Mouse (Mus musculus): Measurements from ENCODE around the gene 2210408I21Rik. TPM values are rescaled to one million over a fixed set of nuclear protein-coding genes. Genes with fewer than 3 reads are reported as not detected.

Gene 2210408I21Rik
- polyA plus RNA-seq, 1 experiment from 2014 or later, result 2.8 TPM

DNA sequence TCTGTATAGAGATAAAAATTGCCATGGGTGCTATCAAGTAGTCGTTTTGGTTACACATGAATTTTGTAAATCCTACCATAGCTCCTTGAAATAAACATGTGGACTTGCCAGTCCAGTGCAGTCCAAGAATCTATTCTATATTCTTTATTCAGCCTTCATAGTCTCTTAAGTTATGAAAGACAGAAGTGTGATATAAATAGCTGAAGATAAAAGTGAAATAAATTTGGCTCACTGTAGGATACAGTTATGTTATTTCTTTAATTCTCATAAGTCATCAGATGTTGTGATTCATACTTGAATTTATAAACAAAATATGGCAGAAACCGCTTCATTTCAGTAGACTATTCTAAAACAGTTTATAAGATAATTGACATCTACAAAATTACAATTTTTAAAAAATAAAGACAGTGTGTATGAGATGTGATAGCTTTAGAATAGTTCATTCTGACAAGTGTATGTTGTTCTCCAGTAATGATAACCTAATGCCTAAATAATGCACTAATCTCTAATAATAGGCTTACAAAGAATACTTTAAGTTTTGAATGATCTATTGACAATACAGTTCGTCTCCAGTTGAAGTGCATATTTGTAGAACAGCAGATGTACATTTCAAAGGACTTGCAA, 127.5 kb downstream of the 2210408I21Rik start:
- Histone ChIP-seq H3K9me3 (ENCODE audit: control insufficient read depth) (no peaks in the 10 kb centered on the region), H3K9ac (ENCODE audit: low read depth, low read length) (no peak overlapping the region), H3K27me3 (replicated peaks; ENCODE audit: control insufficient read depth, insufficient read depth, low read length) (no peaks in the 10 kb centered on the region), H3K4me1 (replicated peaks; ENCODE audit: control insufficient read depth, insufficient read depth, low read length) (no peaks in the 10 kb centered on the region), H3K36me3 (ENCODE audit: control insufficient read depth, insufficient read depth) (no peaks in the 10 kb centered on the region), H3K4me3 (ENCODE audit: low read depth, low read length) (no peak overlapping the region), H3K27ac (ENCODE audit: low read depth, low read length) (no peak overlapping the region), H3K4me2 (replicated peaks; ENCODE audit: low read depth) (no peak overlapping the region)
- 56% methylated on average over 3 of the region's 3 CpGs for WGBS
- ATAC-seq, result no peak
- no peak for TF ChIP-seq CTCF (IDR thresholded peaks at IDR 0.05; ENCODE audit: low read depth)

DNA sequence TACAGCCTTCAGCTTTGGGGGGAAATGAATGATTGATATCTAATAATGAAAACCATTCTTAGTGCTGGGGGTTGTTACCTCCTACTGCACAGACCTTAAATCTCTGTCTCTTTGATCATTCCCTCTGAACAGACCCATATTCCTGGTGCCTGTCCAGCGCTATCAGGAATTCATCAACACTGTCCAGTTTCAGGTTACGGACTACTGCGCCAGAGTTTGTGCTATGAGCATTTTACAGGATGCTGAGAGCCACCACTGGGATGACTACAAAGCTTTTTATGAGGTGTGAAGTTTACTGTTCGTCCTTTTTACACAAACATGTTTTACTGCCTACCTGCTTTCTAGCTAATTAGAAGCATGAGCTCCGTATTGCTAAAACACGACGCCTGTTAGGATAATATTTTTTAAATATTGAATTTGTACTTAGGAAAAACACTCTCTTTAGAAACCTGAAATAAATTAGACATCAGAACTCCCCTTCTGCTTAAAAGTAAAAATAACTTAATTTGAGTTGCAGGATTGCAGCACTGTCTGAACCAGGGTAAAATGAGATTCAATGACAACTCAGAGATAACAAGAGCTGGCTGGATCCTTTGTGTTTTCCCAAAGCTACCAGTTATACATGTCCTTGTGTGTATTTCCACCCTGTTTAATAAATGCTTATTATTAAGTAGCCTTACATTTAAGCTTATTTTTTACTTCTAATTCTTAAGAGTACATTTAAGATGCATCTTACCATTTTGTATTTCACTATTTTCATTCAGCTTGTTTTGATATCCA, 128.2 kb downstream of the 2210408I21Rik start:
- WGBS, result 77% methylated on average over 7 of the region's 7 CpGs

DNA sequence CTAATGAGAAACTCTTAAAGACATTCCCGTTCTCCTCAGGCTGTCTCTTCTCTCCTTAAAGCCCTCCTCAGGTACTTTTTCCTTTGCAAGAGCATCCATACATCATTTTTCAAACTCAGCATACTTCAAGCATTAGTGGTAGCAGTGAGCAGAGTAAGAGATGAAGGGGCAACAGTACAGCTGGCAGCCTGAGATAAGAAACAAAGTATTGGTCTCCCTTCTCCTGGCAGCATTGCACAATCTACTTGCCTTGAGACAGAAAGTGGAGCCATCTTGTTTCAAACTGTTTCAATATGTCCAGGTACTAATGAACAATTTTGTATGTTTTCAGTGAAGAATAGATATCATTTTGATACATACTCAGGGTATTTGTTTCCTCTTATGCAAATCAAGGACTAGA, 129.1 kb downstream of the 2210408I21Rik start:
- 73% methylated on average over 1 of the region's 1 CpGs for WGBS
- H3K27ac ChIP-seq (ENCODE audit: low read depth, low read length), result no peak overlapping the region
- TF ChIP-seq CTCF (IDR thresholded peaks at IDR 0.05; ENCODE audit: low read depth), result no peak

More for the DNA sequence above, 128.2 kb downstream of the 2210408I21Rik start:
- TF ChIP-seq CTCF (IDR thresholded peaks at IDR 0.05; ENCODE audit: low read depth), result no peak
- Histone ChIP-seq H3K27me3 (replicated peaks; ENCODE audit: control insufficient read depth, insufficient read depth, low read length) (no peaks in the 10 kb centered on the region), H3K4me2 (replicated peaks; ENCODE audit: low read depth) (no peak overlapping the region), H3K36me3 (ENCODE audit: control insufficient read depth, insufficient read depth) (no peaks in the 10 kb centered on the region), H3K9ac (ENCODE audit: low read depth, low read length) (no peak overlapping the region), H3K27ac (ENCODE audit: low read depth, low read length) (no peak overlapping the region), H3K9me3 (ENCODE audit: control insufficient read depth) (no peaks in the 10 kb centered on the region), H3K4me1 (replicated peaks; ENCODE audit: control insufficient read depth, insufficient read depth, low read length) (no peaks in the 10 kb centered on the region), H3K4me3 (ENCODE audit: low read depth, low read length) (no peak overlapping the region)
- no peak for ATAC-seq

DNA sequence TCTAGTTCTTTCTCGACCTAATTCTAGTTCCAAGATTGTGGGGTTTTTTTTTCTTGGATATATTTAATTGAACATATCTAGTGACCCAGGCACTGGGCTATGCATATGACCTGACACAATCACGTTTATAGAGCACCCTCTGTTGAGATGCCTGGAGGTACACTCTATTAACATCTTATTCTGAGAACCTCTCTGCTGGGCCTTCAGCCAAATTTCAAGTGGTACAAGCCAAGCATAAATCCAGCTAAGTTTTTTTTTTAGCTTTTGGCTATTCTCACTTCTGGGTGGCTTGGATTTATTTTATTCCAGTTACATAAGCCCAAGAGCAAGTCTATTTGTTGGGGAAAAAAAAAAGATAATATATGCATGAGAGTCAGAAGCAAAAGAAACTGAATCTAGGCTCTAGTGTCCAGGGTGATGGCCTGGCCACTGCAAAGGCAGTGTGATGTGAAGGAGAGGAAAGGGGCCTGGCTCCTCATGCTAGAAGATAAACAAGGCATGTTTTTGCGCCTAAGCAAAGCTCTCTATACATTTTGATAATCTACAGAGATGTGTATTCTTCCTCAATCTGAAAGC, 139.9 kb downstream of the 2210408I21Rik start:
- WGBS, result 65% methylated on average over 3 of the region's 3 CpGs

More for the DNA sequence above, 129.1 kb downstream of the 2210408I21Rik start:
- H3K4me3 ChIP-seq (ENCODE audit: low read depth, low read length), result no peak overlapping the region
- H3K9me3 ChIP-seq (ENCODE audit: control insufficient read depth), result no peaks in the 10 kb centered on the region
- no peak for ATAC-seq
- no peak overlapping the region for H3K9ac ChIP-seq (ENCODE audit: low read depth, low read length)
- H3K36me3 ChIP-seq (ENCODE audit: control insufficient read depth, insufficient read depth), result no peaks in the 10 kb centered on the region
- no peaks in the 10 kb centered on the region for H3K27me3 ChIP-seq (replicated peaks; ENCODE audit: control insufficient read depth, insufficient read depth, low read length)
- H3K4me1 ChIP-seq (replicated peaks; ENCODE audit: control insufficient read depth, insufficient read depth, low read length), result no peaks in the 10 kb centered on the region
- no peak overlapping the region for H3K4me2 ChIP-seq (replicated peaks; ENCODE audit: low read depth)

DNA sequence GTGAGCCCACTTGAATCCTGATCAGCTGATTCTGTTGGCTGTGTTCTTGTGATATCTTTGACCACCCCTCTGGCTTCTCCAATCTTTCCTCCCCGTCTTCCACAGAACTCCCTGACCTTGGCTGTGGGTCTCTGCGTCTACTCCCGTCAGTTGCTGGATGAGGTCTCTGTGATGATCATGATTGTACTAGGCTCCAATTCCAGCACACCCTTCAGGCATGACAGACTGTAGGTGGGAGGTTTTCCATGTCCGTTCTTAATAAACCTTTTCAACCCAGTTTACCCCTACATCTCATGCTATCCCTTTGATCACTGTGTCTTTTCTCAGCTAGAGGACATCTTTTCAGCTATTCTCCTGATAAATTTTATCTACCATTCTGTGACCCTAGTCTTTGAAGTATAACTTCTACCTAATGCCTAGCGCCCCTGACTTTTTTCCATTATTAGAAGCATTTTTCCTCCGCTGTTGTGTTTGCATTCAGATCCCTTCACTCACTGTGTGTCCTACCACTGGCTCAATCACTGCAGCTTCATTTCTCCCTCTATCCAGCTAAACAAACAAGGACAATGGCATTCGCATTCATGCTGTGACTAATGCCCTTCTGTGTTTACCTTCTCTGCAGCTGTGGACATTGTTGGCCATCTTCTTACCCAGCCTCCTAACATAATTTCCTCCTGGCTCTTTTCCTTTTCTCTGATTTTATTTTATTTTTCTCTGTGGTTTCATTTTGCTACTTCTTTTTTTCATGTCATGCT, 143.5 kb downstream of the 2210408I21Rik start:
- no peak overlapping the region for H3K9ac ChIP-seq (ENCODE audit: low read depth, low read length)
- H3K27ac ChIP-seq (ENCODE audit: low read depth, low read length), result no peak overlapping the region
- H3K4me3 ChIP-seq (ENCODE audit: low read depth, low read length), result no peak overlapping the region
- no peak for ATAC-seq
- TF ChIP-seq CTCF (IDR thresholded peaks at IDR 0.05; ENCODE audit: low read depth), result no peak
- H3K27me3 ChIP-seq (replicated peaks; ENCODE audit: control insufficient read depth, insufficient read depth, low read length), result no peaks in the 10 kb centered on the region
- H3K9me3 ChIP-seq (ENCODE audit: control insufficient read depth), result no peaks in the 10 kb centered on the region
- no peak overlapping the region for H3K4me2 ChIP-seq (replicated peaks; ENCODE audit: low read depth)
- 74% methylated on average over 7 of the region's 7 CpGs for WGBS
- H3K36me3 ChIP-seq (ENCODE audit: control insufficient read depth, insufficient read depth), result no peaks in the 10 kb centered on the region
- H3K4me1 ChIP-seq (replicated peaks; ENCODE audit: control insufficient read depth, insufficient read depth, low read length), result no peaks in the 10 kb centered on the region

More for the DNA sequence above, 139.9 kb downstream of the 2210408I21Rik start:
- H3K4me2 ChIP-seq (replicated peaks; ENCODE audit: low read depth), result no peak overlapping the region
- H3K27ac ChIP-seq (ENCODE audit: low read depth, low read length), result no peak overlapping the region
- no peaks in the 10 kb centered on the region for H3K9me3 ChIP-seq (ENCODE audit: control insufficient read depth)
- no peaks in the 10 kb centered on the region for H3K27me3 ChIP-seq (replicated peaks; ENCODE audit: control insufficient read depth, insufficient read depth, low read length)
- ATAC-seq, result no peak
- no peak for TF ChIP-seq CTCF (IDR thresholded peaks at IDR 0.05; ENCODE audit: low read depth)
- no peaks in the 10 kb centered on the region for H3K4me1 ChIP-seq (replicated peaks; ENCODE audit: control insufficient read depth, insufficient read depth, low read length)
- H3K4me3 ChIP-seq (ENCODE audit: low read depth, low read length), result no peak overlapping the region
- H3K36me3 ChIP-seq (ENCODE audit: control insufficient read depth, insufficient read depth), result no peaks in the 10 kb centered on the region
- H3K9ac ChIP-seq (ENCODE audit: low read depth, low read length), result no peak overlapping the region

DNA sequence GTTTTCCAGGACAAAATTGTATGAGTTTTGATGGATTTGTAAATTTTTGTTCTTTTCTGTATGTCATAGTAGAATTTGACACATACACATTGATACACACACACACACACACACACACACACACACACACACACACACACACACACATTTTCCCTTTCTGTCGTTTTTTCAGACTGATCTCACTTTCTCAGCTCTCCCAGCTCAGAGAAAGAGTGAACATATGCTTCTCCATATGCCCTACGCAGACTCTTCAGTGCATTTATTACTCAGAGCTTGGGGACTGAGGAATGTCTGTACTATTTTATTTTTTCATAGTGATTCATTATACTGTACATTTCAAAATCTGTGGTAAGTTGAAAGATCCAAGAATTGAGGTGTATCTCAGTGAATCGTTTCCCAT, 160.2 kb downstream of the 2210408I21Rik start:
- Histone ChIP-seq H3K27ac (ENCODE audit: low read depth, low read length) (no peak overlapping the region), H3K4me2 (replicated peaks; ENCODE audit: low read depth) (no peak overlapping the region), H3K4me3 (ENCODE audit: low read depth, low read length) (no peak overlapping the region), H3K4me1 (replicated peaks; ENCODE audit: control insufficient read depth, insufficient read depth, low read length) (no peaks in the 10 kb centered on the region), H3K36me3 (ENCODE audit: control insufficient read depth, insufficient read depth) (no peaks in the 10 kb centered on the region), H3K9me3 (ENCODE audit: control insufficient read depth) (no peaks in the 10 kb centered on the region), H3K9ac (ENCODE audit: low read depth, low read length) (no peak overlapping the region), H3K27me3 (replicated peaks; ENCODE audit: control insufficient read depth, insufficient read depth, low read length) (no peaks in the 10 kb centered on the region)
- TF ChIP-seq CTCF (IDR thresholded peaks at IDR 0.05; ENCODE audit: low read depth), result no peak
- no peak for ATAC-seq
- WGBS, result 84% methylated on average over 3 of the region's 3 CpGs
